Mouse (Mus musculus): ENCODE results near the gene Irak3. TPM values are rescaled to one million over a fixed set of nuclear protein-coding genes. Genes with fewer than 3 reads are reported as not detected.
A peak's percentile ranks its signal among the peaks of the same experiment; 100 is the strongest.
"Not testable (repeated sequence)": the region's sequence is repeated elsewhere in the genome, so short reads cannot be mapped to it uniquely, and the experiment has no call there.

The Irak3 gene
- polyA plus RNA-seq, 1 experiment from 2014 or later = 1.1 TPM

DNA sequence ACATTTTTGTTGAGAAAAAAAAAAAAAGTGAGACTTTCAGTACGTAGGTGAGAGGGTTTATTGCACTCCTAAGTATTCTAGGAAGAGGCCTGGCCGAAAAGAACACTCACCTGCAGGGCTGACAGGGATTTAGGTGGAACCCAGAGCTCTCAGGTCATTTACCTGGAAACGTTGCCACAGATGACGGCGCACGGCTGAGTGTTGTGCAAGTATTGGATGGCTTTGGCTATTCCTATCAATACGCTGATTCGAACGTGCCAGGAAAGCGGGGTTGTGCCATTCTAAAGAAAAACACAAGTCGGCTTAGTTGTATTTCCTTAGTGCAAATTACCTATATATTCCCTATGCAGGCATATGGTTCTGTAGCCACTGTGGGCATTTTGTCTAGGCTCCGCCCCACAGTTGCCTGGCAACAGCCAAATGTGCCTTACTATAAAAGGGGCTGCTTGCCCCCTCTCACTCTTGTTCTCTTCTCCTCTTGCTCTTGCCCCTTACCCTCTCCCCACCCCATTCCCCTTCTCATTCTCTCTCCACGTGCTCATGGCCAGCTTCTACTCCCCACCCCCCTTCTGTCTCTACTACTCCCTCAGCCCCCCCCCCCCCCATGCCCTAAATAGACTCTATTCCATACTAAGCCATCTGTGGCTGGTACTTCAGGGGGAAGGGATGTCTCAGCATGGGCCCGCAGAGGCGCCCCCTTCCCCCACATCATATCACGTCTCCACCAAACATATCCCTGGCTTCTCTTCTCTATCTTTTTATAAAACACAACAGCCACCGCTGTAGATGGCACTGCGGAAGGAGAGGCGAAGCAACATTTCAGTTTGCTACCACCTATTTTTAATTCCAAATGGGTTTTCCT lies 36.8 kb downstream of the Irak3 start:
- DNase-seq (ENCODE audit: low spot score) = no peak

DNA sequence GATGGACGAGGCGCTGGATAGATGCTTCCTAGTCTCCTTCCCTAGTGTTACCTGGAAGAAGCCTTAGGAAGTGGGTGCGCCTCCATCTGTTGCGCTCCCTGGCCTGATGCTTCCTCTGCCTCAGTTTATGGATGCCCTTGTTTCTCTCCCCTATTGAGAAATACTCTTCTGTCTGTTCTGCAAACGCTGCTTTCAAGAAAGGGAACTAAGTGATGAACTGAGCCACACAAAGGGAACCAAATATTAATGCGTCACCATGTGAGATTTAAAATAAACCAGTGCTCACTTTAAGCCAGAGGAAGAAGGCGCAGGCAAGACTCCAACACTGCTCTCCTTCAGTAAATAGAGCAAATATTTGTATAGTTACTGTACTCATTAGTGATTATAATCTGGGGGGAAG lies 38.4 kb downstream of the Irak3 start:
- no peak for DNase-seq (ENCODE audit: low spot score)

DNA sequence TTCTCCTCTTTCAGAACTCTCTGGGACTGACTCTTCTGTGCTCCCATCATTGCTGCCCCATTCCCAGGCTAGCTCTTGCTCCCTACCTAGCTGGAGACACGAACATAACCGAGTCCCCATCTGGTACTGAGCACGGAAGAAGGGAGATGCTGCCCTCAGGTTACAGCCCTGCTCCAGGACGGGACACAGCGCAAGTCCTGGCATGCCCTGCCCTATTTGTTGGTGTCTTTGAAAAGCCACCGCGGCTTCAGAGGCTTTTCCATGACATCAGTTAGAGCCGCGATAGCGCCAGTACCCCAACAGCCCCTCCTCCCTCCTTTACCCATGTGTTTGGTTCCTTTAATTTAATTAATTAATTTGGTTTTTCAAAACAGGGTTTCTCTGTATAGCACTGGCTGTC lies 39.1 kb downstream of the Irak3 start:
- no peak for DNase-seq (ENCODE audit: low spot score)

- no peak for DNase-seq (ENCODE audit: low spot score)
Measured at GRCm38 (mm10) chr10:120160533-120160932, 41.4 kb downstream of the Irak3 start.

DNA sequence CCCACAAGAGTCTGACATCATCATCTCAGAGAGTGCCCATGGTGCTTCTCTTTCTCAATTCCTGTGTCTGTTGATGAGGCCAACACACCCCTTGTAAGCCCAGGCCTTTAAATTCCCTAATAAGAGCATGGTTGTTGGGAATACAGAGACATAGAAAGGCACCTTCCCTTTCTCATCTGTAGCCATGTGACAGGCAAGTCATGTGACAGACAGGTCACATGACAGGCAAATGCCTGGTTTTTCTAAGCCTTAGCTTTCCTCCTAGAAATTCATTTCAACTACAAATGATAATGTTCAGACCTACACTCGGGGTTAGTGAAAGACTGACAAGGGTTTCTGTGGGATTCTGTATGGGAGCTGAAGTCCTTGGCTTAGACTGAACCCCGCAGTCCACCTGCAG lies 48.0 kb downstream of the Irak3 start:
- no peak for DNase-seq (ENCODE audit: low spot score)

- no peak for DNase-seq (ENCODE audit: low spot score)
Measured at GRCm38 (mm10) chr10:120151672-120152071, 50.3 kb downstream of the Irak3 start.

GRCm38 (mm10) chr10:120140916-120141516 lies 60.9 kb downstream of the Irak3 start:
- DNase-seq (ENCODE audit: low spot score) = no peak

DNA sequence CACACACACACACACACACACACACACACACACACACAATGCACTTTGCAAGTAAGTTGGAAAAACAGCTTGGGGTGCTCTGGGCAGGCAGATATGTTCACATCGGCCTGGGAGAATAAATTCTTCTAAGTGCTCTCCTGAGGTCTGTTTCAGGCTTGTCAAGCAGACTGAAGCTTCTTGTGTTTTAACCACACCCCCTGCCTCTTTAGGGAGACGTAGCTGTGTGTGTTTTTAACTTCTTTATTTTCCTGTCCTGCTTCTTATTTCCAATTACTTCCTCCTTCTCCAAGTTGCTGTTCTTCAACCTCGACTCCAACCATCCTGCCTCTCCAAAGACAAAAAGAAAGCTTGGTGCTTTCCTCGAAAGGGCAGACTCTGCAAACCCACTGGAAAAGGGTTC lies 61.7 kb downstream of the Irak3 start:
- DNase-seq (ENCODE audit: low spot score) = no peak

DNA sequence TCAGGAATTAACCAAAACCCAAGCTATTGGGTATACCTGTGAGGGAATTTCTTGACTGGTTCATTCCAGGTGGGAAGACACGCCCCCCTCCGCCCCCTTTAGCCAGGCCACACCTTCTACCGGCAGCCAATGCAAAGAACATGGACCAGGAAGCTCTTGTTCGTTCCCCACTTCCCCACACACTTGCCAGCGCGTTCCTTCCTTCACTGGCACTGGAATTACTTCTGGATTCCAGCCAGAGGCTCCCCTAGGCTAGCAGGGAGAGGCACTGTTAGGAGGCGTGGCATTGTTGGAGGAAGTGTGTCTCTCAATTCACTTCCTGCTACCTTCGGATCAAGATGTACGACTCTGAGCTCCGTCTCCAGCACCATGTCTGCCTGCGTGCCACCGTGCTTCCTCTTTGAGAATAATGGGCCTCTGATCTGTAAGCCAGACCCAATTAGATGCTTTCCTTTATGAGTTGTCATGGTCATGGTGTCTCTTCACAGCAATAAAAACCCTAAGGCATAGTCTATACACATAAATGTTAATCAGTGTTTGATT lies 65.8 kb downstream of the Irak3 start:
- DNase-seq (ENCODE audit: low spot score) = no peak

- no peak for DNase-seq (ENCODE audit: low spot score)
Measured at GRCm38 (mm10) chr10:120133697-120134096, 68.2 kb downstream of the Irak3 start.

DNA sequence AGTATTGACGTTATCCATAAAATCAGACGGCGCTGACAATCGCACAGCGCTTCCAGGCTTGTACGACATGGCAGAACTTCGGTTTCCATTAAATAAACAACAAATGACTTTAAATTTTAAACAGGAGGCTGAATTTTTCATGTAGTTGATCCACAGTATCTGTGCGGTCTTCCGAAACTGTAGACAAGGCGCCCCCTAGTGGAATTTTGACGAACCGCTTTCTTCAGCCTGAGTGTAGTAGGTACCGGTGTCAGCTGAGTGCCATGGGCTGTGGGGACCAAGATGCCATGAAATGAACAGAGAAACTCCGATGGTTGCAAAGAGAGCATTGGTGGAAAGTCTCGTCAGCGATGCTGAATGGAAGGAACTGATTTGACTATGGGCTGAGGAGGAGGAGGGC lies 71.3 kb downstream of the Irak3 start:
- DNase-seq (ENCODE audit: low spot score) = peak; percentile 57

- no peak for DNase-seq (ENCODE audit: low spot score)
Measured at GRCm38 (mm10) chr10:120128601-120129277, 73.2 kb downstream of the Irak3 start.

- no peak for DNase-seq (ENCODE audit: low spot score)
Measured at GRCm38 (mm10) chr10:120125465-120125857, 76.5 kb downstream of the Irak3 start.

DNA sequence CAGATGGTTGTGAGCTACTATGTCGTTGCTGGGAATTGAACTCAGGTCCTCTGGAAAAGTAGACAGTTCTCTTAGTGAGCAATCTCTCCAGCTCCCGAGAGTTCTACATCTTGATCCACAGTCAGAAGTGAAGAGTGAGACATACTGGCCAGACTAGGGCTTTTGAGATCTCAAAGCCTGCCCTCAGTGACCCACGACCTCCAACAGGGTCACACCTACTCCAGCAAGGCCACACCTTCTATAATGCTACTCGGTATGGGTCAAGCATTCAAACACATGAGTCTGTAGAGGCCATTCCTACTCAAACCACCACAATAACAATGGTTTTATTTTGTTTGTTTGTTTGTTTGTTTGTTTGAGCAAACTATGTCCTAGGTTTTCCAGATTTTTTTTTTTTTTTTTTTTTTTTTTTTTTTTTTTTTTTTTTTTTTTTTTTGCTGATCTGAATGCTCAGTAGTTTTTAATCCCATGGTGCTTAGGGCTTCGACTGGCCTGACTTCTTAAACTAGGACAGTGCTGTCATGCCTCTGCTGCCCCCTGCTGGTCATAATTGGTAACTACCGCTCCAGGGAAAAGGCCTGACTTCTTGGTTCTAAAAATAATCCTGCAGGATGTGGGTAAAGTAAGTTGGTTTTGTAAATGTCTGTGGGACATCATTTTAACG lies 77.0 kb downstream of the Irak3 start:
- DNase-seq (ENCODE audit: low spot score) = peak; percentile 83

- no peak for DNase-seq (ENCODE audit: low spot score)
Measured at GRCm38 (mm10) chr10:120123721-120124120, 78.2 kb downstream of the Irak3 start.

DNA sequence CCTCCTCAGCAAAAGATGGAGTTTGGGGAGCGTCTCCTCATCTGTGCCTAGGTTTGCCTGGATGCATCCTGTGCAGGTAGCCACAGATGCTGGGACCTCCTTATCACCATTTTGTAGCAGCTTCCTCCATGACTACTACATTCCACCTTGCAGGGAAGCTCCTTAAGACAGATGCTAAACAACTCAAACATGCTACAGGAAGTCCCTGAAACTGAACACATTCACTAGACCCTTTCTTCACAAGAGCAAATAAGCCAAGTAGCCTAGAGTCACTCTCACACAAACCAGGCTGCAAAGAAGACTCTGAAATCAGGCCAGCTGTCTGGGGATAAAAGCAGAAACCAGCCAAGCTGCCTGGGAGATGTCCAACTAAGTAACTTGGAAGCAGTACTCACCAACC lies 86.7 kb downstream of the Irak3 start:
- no peak for DNase-seq (ENCODE audit: low spot score)

DNA sequence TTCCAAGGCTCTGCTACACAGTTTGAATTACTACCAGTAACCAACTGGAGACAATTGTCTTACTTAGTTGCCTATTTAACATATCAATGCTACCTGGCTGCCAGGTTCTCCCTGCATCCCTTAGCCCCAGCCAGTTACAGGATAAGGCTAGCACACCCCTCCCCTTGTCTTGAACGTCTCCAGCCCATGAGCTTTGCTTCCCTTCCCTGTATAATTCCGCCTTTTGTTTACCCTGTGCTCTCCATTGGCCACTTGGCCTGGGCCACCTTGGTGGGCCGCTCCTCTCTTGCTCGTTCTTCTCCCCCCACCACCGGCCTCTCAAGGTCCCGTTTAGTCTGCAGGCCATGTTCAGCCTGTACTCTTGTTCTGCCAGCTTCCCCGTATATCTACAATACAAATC lies 87.4 kb downstream of the Irak3 start:
- DNase-seq (ENCODE audit: low spot score) = no peak

GRCm38 (mm10) chr10:120113980-120114379 lies 88.0 kb downstream of the Irak3 start:
- no peak for DNase-seq (ENCODE audit: low spot score)

DNA sequence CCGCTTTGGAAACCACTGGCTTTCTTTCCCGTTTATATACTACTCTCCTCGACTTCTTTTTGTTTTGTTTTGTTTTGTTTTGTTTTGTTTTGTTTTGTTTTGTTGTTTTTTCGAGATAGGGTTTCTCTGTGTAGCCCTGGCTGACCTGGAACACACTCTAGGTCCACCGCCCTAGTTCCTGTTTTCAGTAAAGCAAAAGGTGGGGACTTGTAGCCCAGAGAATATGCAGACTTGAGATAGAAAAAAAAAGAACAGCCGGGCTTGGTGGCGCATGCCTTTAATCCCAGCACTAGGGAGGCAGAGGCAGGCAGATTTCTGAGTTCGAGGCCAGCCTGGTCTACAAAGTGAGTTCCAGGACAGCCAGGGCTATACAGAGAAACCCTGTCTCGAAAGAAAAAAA lies 88.4 kb downstream of the Irak3 start:
- DNase-seq (ENCODE audit: low spot score) = not testable (repeated sequence)

DNA sequence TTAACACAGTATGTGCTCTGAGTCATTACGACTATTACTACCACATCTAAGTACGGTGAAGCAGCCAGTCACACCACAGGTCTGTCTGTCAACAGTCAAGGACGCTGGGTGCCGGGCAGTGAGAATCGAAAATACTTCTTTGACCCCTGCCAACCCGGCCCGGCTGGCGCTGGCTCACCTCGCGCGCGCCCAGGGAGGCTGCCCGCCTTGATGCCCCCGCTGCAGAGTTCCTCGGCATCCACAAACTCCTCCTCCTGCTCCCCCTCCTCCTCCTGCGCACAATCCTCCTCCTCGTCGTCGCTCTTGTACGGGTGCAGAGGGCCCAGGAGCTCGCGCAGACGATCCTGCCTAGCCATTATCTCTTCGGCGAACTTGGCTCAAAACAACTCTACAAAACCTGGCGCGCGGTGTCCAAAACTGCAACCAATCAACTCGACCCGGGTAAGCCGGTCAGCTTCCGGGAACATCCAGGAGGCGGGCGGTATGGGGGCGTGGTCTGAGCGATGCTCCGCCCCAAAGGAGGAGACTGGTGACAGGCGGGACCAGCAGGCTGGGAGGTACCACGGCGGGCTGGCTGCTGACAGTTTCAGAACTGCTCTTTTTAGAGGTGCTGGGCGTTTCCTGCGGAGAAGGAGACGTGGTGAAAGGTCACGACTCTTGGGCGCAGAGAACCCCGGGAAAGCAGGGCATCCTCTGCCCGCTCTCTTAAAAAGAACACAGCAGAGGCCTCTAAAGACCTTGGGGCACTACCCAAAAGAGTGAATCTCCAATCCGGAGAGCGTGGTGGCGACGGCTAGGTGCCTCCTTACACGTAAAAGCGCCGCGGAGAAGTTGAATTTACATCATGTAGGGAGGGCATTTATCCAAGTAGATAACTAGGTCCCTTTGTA lies 89.2 kb downstream of the Irak3 start, which contains the start of gene Helb:
Helb (minus strand) TSS at position 481 of the 890 bp plus-strand sequence.
- DNase-seq (ENCODE audit: low spot score) = peak; percentile 97
